Mouse (Mus musculus): ENCODE results near the gene Slc8b1. TPM values are rescaled to one million over a fixed set of nuclear protein-coding genes. Genes with fewer than 3 reads are reported as not detected.
A peak's percentile ranks its signal among the peaks of the same experiment; 100 is the strongest.

The Slc8b1 gene
- polyA plus RNA-seq, 1 experiment from 2014 or later: 4.4 TPM

GRCm38 (mm10) chr5:120548236-120548850 lies 37.4 kb downstream of the Slc8b1 start:
- WGBS: 62% methylated on average over 11 of the region's 11 CpGs
- peak overlapping the region; percentile 51; the same call in 1 of the 2 replicates for H3K27ac ChIP-seq

DNA sequence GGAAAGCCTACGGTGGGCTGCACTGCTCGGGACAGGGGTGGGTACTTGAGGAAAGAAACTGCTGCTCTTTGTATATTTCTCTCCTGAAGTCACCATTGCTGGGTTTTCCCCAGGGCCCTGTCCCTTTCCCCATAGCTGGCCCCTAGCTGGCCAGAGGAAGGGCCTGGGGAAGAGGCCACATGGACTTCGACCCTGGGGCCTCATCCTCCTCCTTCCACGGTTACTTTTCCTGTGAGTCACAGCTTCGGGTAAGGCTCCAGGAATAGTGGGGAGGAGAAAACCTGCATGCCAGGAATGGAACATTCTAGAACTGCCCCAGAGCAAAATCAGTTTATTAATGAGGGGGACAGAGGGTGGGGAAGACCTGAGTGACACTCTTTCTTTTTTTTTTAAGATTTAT lies 39.2 kb downstream of the Slc8b1 start:
- H3K9me3 ChIP-seq: no peaks in the 10 kb centered on the region
- H3K36me3 ChIP-seq: peaks cover 52% of the 10 kb centered on the region
- H3K27ac ChIP-seq: no peak overlapping the region
- peaks cover 24% of the 10 kb centered on the region for H3K4me1 ChIP-seq (replicated peaks)
- WGBS: 84% methylated on average over 5 of the region's 5 CpGs
- no peak for DNase-seq (ENCODE audit: low spot score)
- H3K4me3 ChIP-seq: no peak overlapping the region
- H3K27me3 ChIP-seq (ENCODE audit: insufficient read depth, poor library complexity, severe bottlenecking): no peaks in the 10 kb centered on the region

More at GRCm38 (mm10) chr5:120548236-120548850, 37.4 kb downstream of the Slc8b1 start:
- Histone ChIP-seq H3K27me3 (ENCODE audit: insufficient read depth, poor library complexity, severe bottlenecking) (no peaks in the 10 kb centered on the region), H3K36me3 (peaks cover 42% of the 10 kb centered on the region), H3K9me3 (no peaks in the 10 kb centered on the region), H3K4me3 (no peak overlapping the region), H3K4me1 (replicated peaks) (peaks cover 24% of the 10 kb centered on the region)
- no peak for DNase-seq (ENCODE audit: low spot score)

- Histone ChIP-seq H3K27me3 (ENCODE audit: insufficient read depth, poor library complexity, severe bottlenecking) (no peaks in the 10 kb centered on the region), H3K9me3 (no peaks in the 10 kb centered on the region), H3K27ac (no peak overlapping the region), H3K4me3 (no peak overlapping the region), H3K4me1 (replicated peaks) (peaks cover 24% of the 10 kb centered on the region), H3K36me3 (peaks cover 57% of the 10 kb centered on the region)
- 95% methylated on average over 5 of the region's 5 CpGs for WGBS
- no peak for DNase-seq (ENCODE audit: low spot score)
Measured at GRCm38 (mm10) chr5:120550673-120551072, 39.7 kb downstream of the Slc8b1 start.

DNA sequence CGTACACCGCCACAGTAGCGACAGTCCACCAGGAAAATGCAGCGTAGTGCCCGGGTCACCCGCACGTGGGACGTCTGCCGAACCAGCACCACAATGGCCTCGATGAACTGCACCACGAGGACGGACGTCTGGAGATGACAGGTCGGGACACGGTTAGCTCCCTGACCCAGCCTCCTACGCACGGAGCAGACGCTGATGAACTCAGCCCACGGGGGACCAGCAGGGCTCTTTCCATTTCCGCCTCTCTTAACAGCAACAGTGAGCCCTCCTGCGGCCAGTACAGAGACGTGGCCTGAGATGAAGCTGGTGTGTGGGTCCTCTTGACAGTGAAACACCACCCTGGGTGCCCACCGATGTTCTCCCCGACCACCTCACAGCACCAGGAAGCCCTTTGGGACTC lies 44.9 kb downstream of the Slc8b1 start:
- H3K27ac ChIP-seq: peak overlapping the region; percentile 40; the same call in 1 of the 2 replicates

GRCm38 (mm10) chr5:120558041-120558440 lies 47.1 kb downstream of the Slc8b1 start:
- Histone ChIP-seq H3K4me1 (replicated peaks) (peaks cover 51% of the 10 kb centered on the region), H3K9me3 (no peaks in the 10 kb centered on the region), H3K27ac (peak overlapping the region; percentile 54), H3K36me3 (peaks cover 39% of the 10 kb centered on the region), H3K4me3 (no peak overlapping the region), H3K27me3 (ENCODE audit: insufficient read depth, poor library complexity, severe bottlenecking) (no peaks in the 10 kb centered on the region)
- 75% methylated on average over 8 of the region's 8 CpGs for WGBS
- no peak for DNase-seq (ENCODE audit: low spot score)

More for the DNA sequence above, 44.9 kb downstream of the Slc8b1 start:
- H3K27me3 ChIP-seq (ENCODE audit: insufficient read depth, poor library complexity, severe bottlenecking): no peaks in the 10 kb centered on the region
- H3K4me3 ChIP-seq: no peak overlapping the region
- H3K9me3 ChIP-seq: no peaks in the 10 kb centered on the region
- DNase-seq (ENCODE audit: low spot score): no peak
- peaks cover 36% of the 10 kb centered on the region for H3K4me1 ChIP-seq (replicated peaks)
- peaks cover 58% of the 10 kb centered on the region for H3K36me3 ChIP-seq
- WGBS: 82% methylated on average over 24 of the region's 24 CpGs

DNA sequence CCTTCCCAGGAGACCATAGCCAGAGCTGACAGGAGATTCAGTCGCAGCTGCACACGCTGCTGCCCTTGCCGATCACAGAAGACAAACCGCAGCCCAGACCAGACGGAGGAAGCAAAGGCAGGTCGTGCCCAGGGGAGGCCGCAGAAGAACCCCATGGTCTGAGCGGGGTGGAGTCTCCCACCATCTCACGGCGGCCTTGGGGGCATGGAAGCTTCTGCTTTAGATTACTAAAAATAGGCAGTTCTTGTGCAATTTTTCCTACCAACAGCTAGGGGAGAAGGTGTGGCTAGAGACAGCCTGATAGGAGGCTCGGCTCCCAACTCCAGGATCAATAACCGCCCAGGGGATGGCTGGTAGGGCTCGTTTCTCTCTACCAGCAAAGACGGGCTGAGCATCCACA lies 47.8 kb downstream of the Slc8b1 start:
- peaks cover 58% of the 10 kb centered on the region for H3K4me1 ChIP-seq (replicated peaks)
- no peak for DNase-seq (ENCODE audit: low spot score)

DNA sequence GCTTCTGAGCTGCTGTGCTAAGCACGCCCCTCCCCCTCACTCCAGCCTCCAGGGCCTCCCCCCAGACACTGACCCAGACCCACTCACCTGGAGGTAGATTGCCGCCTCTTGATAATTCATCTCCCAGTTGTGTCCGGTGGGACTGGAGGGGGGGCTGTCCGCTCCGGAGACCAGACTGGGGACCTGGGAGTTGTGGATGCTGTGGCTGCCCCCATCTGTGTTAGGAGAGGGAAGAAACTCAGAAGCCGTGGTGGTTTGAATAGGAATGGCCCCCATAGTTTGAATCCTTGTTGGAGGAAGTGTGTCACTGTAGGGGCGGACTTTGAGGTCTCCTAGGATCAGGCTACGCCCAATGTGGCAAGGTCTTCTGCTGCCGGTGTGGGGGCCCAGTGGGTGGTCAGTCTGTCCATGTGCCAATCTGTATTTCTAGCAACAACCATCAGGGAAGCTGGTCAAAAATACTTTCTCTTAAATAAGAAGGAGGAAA lies 49.2 kb downstream of the Slc8b1 start:
- peak overlapping the region; percentile 13; the same call in 1 of the 2 replicates for H3K4me3 ChIP-seq
- 63% methylated on average over 9 of the region's 9 CpGs for WGBS
- peaks cover 69% of the 10 kb centered on the region for H3K4me1 ChIP-seq (replicated peaks)
- DNase-seq (ENCODE audit: low spot score): no peak
- no peaks in the 10 kb centered on the region for H3K27me3 ChIP-seq (ENCODE audit: insufficient read depth, poor library complexity, severe bottlenecking)
- no peaks in the 10 kb centered on the region for H3K9me3 ChIP-seq
- peak overlapping the region; percentile 85 for H3K27ac ChIP-seq
- H3K36me3 ChIP-seq: peaks cover 20% of the 10 kb centered on the region

More for the DNA sequence above, 47.8 kb downstream of the Slc8b1 start:
- Histone ChIP-seq H3K9me3 (no peaks in the 10 kb centered on the region), H3K27me3 (ENCODE audit: insufficient read depth, poor library complexity, severe bottlenecking) (no peaks in the 10 kb centered on the region), H3K36me3 (peaks cover 32% of the 10 kb centered on the region), H3K4me3 (no peak overlapping the region), H3K27ac (peak overlapping the region; percentile 54)
- WGBS: 74% methylated on average over 14 of the region's 14 CpGs

DNA sequence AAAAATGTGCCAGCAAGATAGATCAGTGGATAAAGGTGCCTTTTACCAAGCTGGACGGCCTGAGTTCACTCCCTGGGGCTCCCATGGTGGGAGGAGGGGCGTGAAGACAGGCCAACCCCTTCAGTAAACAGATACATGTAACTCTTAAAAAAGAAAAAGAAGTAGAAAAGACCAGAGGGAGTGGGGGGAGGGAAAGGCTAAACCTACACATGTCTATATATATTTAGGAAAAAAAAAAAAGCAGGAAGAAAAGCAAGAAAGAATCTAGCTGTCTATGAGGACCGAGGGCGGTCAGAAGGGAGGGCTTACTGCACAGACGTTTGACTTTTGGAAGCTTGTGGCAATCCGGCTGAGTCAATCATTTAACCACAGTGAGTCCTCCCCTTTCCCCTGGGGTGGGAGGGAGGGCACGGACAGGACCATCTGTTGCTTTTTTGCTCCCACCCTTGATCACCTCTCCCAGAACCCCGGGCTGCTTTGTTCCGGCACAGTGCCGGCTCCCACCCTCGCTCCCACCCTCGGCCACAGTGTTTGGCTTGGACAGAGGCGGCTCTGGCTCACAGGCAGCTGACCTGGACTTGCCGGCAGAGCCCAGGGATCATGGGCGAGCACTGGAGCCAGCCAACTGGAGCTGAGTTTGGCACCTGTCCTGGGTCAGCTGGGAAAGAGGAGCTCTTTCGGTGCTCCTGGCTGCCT lies 49.8 kb downstream of the Slc8b1 start:
- Histone ChIP-seq H3K27ac (peak overlapping the region; percentile 85), H3K4me3 (peak overlapping the region; percentile 21; the same call in 1 of the 2 replicates), H3K36me3 (peaks cover 14% of the 10 kb centered on the region), H3K4me1 (replicated peaks) (peaks cover 75% of the 10 kb centered on the region), H3K9me3 (no peaks in the 10 kb centered on the region), H3K27me3 (ENCODE audit: insufficient read depth, poor library complexity, severe bottlenecking) (no peaks in the 10 kb centered on the region)
- peak; percentile 63 for DNase-seq (ENCODE audit: low spot score)
- 15% methylated on average over 16 of the region's 16 CpGs for WGBS

DNA sequence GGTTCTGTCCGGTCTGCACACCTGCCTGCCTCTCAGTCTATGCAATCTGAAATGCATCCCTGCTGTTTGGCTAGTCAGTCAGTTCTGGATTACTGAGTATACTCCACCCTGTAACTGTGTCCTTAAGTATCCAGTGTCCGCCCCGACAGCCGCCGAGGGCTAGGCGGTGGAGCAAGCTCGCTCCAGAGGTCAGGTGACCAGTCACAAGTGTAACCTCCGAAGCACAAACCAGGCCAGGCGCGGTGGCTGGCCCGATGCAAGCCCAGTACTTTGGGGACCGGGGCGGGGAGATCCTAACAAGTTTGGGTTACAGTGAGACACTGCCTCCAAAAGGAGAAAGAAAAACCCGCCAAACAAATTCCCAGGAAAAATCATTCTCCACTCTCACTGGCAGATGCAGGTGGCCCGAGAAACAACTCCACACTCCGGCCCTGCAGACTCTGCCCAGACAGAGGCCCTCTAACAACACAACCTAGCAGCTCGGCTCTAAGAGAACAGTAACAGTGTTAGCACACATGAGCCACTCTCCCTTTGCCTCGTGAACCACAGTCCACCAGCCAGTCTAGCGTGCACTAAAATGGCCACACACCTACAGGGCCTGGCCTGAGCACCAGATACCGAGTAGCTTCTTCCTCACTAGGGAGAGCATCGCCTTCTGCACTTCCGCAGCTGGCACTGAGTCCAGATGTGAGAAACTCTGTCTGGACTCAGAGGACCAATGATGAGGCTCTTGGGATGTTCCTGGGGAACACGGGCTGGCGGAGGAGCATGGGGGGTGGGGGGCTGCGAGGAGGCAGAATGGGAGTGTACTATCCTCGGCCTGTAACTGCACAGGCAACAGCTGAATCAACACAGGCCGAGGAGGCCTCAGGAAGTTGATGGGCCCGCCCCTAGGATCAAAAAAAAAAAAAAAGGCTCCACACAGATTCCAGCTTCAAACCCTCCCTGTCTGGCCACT lies 52.3 kb downstream of the Slc8b1 start:
- 57% methylated on average over 28 of the region's 28 CpGs for WGBS
- peak; percentile 62 for DNase-seq (ENCODE audit: low spot score)
- H3K27me3 ChIP-seq (ENCODE audit: insufficient read depth, poor library complexity, severe bottlenecking): no peaks in the 10 kb centered on the region
- 0 out of 2 replicates have a peak overlapping the region, but pooled peaks have one; percentile 13 for H3K4me3 ChIP-seq
- no peaks in the 10 kb centered on the region for H3K36me3 ChIP-seq
- no peaks in the 10 kb centered on the region for H3K9me3 ChIP-seq
- H3K4me1 ChIP-seq (replicated peaks): peaks cover 90% of the 10 kb centered on the region
- H3K27ac ChIP-seq: peak overlapping the region; percentile 79

DNA sequence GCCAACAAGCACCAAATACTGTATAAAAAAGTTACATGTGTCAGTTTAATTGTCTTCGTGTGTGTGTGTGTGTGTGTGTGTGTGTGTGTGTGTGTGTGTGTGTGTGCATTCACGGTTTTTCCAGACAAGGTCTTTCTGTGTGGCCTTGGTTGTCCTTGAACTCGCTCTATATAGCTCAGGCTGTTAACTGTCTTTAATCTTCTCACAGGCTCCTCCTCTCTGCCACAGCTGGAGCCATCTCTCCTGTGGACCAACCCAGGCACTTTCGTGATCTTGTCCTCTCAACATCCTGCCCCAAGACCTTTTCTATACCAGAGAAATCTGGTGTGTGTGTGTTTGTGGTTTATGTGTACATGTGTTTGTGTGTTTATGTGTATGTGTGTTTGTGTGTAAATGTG lies 52.9 kb downstream of the Slc8b1 start:
- 62% methylated on average over 4 of the region's 4 CpGs for WGBS
- Histone ChIP-seq H3K36me3 (no peaks in the 10 kb centered on the region), H3K9me3 (no peaks in the 10 kb centered on the region), H3K27ac (peak overlapping the region; percentile 79; the same call in 1 of the 2 replicates), H3K4me1 (replicated peaks) (peaks cover 90% of the 10 kb centered on the region), H3K27me3 (ENCODE audit: insufficient read depth, poor library complexity, severe bottlenecking) (no peaks in the 10 kb centered on the region), H3K4me3 (no peak overlapping the region)
- DNase-seq (ENCODE audit: low spot score): no peak

DNA sequence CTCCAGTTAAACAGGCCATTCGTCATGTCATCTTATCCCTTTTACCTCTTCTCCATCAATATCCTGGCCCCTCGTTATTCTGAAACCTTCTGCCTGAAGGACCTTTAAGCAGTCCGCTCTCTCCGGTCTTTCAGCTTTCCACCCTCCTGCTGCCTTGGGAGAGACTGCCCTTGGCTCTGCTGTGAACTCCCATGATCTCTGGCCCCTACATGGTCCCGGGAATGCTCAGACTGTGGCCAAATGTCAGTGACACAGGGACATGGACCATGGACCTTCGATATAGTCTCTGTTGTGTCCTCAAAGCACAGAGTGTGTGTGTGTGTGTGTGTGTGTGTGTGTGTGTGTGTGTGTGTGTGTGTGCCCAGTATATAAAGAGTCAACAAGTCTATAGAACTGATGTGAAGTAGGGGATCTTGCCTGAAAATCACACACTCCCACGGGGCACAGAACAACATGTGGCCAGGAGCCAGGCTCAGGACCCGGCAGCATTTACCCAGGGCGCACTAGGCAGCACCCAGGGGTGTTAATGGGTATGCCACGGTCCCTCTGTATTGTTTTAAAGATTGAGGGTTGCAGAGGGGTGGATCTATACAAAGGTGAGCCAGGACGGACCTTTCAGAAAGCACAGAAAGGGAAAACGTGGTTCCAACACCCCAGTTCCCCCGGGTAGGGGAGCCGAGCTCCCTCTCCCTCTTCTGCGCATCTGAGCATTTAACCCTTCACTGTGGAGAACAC lies 54.4 kb downstream of the Slc8b1 start:
- DNase-seq (ENCODE audit: low spot score): no peak
- peak overlapping the region; percentile 85 for H3K27ac ChIP-seq
- no peaks in the 10 kb centered on the region for H3K9me3 ChIP-seq
- no peaks in the 10 kb centered on the region for H3K27me3 ChIP-seq (ENCODE audit: insufficient read depth, poor library complexity, severe bottlenecking)
- peaks cover 90% of the 10 kb centered on the region for H3K4me1 ChIP-seq (replicated peaks)
- WGBS: 46% methylated on average over 15 of the region's 15 CpGs
- H3K36me3 ChIP-seq: no peaks in the 10 kb centered on the region
- no peak overlapping the region for H3K4me3 ChIP-seq

DNA sequence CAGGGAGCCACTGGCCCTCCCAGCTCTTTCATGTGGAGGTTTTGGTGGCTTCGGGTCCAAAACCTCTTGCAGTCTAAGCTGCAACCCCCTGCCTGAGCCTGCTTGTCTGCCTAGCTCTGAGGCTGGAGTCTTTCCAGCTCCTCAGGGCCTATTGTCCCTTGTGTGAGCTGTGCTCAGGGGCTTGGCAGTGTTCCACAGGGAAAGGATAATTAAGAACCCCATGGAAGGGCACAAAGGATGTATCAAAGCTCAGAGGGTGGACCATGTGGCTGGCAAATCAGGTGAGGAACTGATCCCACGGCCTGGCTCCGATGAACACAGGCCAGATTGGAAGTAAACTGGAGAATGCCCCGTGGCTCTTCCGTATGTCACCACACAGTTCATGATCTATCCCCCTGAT lies 55.1 kb downstream of the Slc8b1 start:
- no peaks in the 10 kb centered on the region for H3K27me3 ChIP-seq (ENCODE audit: insufficient read depth, poor library complexity, severe bottlenecking)
- no peak overlapping the region for H3K4me3 ChIP-seq
- WGBS: 66% methylated on average over 5 of the region's 5 CpGs
- DNase-seq (ENCODE audit: low spot score): no peak
- peak overlapping the region; percentile 85 for H3K27ac ChIP-seq
- no peaks in the 10 kb centered on the region for H3K9me3 ChIP-seq
- peaks cover 90% of the 10 kb centered on the region for H3K4me1 ChIP-seq (replicated peaks)
- H3K36me3 ChIP-seq: no peaks in the 10 kb centered on the region

Measured in hindbrain, embryonic 10.5 days (tissue).